Mouse (Mus musculus) testis, adult 2 months (tissue): ENCODE data around the gene 4930562C15Rik.

Experiments
- CTCF ChIP-seq: fragments of 200-500 bp; IDR thresholded peaks from 2 replicates; pipeline ENCODE4 v1.5.1; 2012; ENCODE audit warnings: low read depth, mild to moderate bottlenecking, inconsistent platforms, low read length, moderate library complexity; ENCODE audit not compliant: control insufficient read depth, insufficient read depth, insufficient replicate concordance
- POLR2A ChIP-seq: fragments of 200-500 bp; IDR thresholded peaks from 2 replicates; pipeline ENCODE4 v1.6.1; 2012; ENCODE audit warnings: low read depth, mild to moderate bottlenecking, inconsistent platforms, low read length, moderate library complexity; ENCODE audit not compliant: control insufficient read depth

GRCm38 (mm10) chr16:4835191-4835590, at the start of gene 4930562C15Rik:
- peak; percentile 39; the same call in 1 of the 2 replicates for TF ChIP-seq POLR2A
- no peak for TF ChIP-seq CTCF
